Mouse (Mus musculus) spleen, adult 2 months (tissue): Measurements from ENCODE around the gene Kifc3.

Source experiments
- CTCF ChIP-seq: fragments of 200-500 bp; IDR thresholded peaks from 2 replicates; pipeline ENCODE4 v1.5.1; 2011; ENCODE audit warnings: mild to moderate bottlenecking, inconsistent platforms; ENCODE audit not compliant: insufficient read depth, insufficient read length, insufficient replicate concordance; ENCODE audit errors: extremely low read depth
- POLR2A ChIP-seq: fragments of 200-500 bp; IDR thresholded peaks from 2 replicates; pipeline ENCODE4 v1.6.1; 2011; ENCODE audit warnings: low read depth, low read length, inconsistent platforms

DNA sequence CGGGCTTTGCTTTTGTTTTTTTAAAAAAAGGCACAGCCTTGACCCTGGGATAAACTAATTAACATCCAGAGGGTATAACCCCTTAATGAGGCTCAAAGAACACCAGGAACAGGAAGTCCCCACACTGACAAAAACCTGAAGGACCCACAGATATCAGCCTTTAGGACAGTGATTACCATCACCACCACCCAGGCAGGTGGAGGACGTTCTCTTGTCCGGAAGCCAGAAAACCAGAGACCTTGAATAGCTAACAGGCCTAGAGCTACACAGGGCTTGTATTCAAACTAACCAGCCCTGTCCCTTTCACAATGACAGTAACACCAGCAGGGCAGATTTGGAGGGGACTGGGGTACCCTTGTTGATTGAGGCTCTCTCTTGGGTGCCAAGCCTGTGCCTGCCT is 66.4 kb downstream of the Kifc3 start:
- TF ChIP-seq CTCF (no peak), POLR2A (no peak)
